Mouse (Mus musculus) G1E (cell line): ENCODE measurements around the gene Trim65. TPM values are rescaled to one million over a fixed set of nuclear protein-coding genes. Genes with fewer than 3 reads are reported as not detected.

Experiments used
- ATAC-seq: 2 replicates; pipeline ENCODE4 v1.8.0; 2016; ENCODE audit warnings: mild to moderate bottlenecking; ENCODE audit not compliant: insufficient number of reproducible peaks, poor library complexity, low FRiP score, severe bottlenecking; ENCODE audit errors: extremely low read depth
- DNase-seq: peaks from one replicate; pipeline ENCODE4 v3.0.0; 2012; ENCODE audit warnings: low spot score
- H3K27me3 ChIP-seq: 2 replicates; pipeline ENCODE4 v1.6.1; 2012; ENCODE audit warnings: mild to moderate bottlenecking, low read length, inconsistent platforms; ENCODE audit not compliant: insufficient read depth
- H3K36me3 ChIP-seq: replicated peaks from 2 replicates; pipeline ENCODE3; 2012; ENCODE audit warnings: mild to moderate bottlenecking, inconsistent platforms
- H3K4me1 ChIP-seq: 2 replicates; pipeline ENCODE4 v1.6.1; 2012; ENCODE audit warnings: low read depth, low read length, inconsistent platforms, mixed read lengths; ENCODE audit not compliant: insufficient read depth
- H3K4me3 ChIP-seq: 2 replicates; pipeline ENCODE4 v1.5.1; 2012; ENCODE audit warnings: low read depth, mild to moderate bottlenecking, inconsistent platforms, low read length, moderate library complexity, mixed read lengths
- H3K9me3 ChIP-seq: replicated peaks from 2 replicates; pipeline ENCODE4 v1.6.1; 2012; ENCODE audit warnings: inconsistent platforms
- CTCF ChIP-seq: IDR thresholded peaks from 2 replicates; pipeline ENCODE4 v1.5.1; 2012; ENCODE audit warnings: low read depth, low read length, inconsistent platforms, mixed read lengths
- GATA1 ChIP-seq: IDR thresholded peaks from 2 replicates; pipeline ENCODE4 v1.6.1; 2012; ENCODE audit warnings: borderline replicate concordance, low read length, inconsistent platforms, mixed read lengths
- GATA2 ChIP-seq: IDR thresholded peaks from 2 replicates; pipeline ENCODE4 v1.6.1; 2012; ENCODE audit warnings: low read depth, low read length, inconsistent platforms, borderline replicate concordance
- POLR2AphosphoS5 ChIP-seq: IDR thresholded peaks from 2 replicates; pipeline ENCODE4 v1.6.1; 2012; ENCODE audit warnings: low read depth, low read length, inconsistent platforms; ENCODE audit not compliant: insufficient replicate concordance
- TAL1 ChIP-seq: conservative IDR thresholded peaks from 2 replicates; pipeline ENCODE4 v1.6.1; 2012; ENCODE audit warnings: low read depth, low read length, inconsistent platforms, mixed read lengths
- polyA plus RNA-seq: library from polyadenylated mRNA; stranded (reverse); fragments of >175 nt; gene quantifications from 2 replicates; pipeline ENCODE4 v1.2.3, GENCODE M21; 2012
- total RNA-seq, 2 experiments: library from RNA; stranded (forward) in 1 of 2; stranded (reverse) in 1 of 2; fragments of 200-1000 nt in 1 of 2; fragments of >200 nt in 1 of 2; fragmentation: Nextera tagmentation in 1 of 2; gene quantifications; 2 replicates each; pipeline ENCODE4 v1.2.3; 2014 to 2017

Gene Trim65
- total and polyA plus RNA-seq, 3 experiments = 0.05 TPM; not detected in 2

DNA sequence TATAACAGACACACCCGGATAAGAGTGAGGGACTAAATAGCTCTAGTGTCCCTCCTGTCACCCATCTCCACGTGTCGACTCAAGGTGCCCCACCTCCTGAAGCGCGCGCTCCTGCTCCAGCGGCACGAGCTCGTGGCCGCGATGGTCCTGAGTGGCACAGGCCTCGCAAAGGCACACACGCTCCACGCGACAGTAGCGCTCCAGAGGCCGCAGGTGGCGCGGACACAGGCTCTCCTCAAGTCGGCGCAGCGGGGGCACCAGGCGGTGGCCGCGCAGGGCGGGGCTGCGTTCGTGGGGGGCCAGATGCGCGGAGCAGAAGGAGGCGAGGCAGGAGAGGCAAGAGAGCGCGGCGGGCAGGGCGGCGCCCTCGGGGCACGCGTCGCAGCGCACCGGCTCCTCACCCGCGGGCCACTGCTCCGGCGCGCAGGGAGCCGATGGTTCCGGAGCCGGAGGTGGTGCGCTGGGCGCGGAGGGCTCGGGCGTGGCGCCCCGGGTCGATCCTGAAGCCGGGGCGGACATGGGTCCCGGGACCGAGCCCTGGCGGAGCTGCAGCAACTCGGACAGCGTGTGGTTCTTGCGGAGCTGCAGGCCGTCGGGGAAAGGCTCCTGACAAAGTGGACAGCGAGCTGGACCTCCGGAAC lies 21.4 kb downstream of the Trim65 start:
- Histone ChIP-seq H3K36me3 (no peaks in the 10 kb centered on the region), H3K9me3 (peaks cover 29% of the 10 kb centered on the region), H3K4me3 (peak overlapping the region; percentile 15; the same call in 1 of the 2 replicates), H3K4me1 (peaks cover 34% of the 10 kb centered on the region), H3K27me3 (peaks cover 57% of the 10 kb centered on the region)
- DNase-seq (no peak), ATAC-seq (no peak)
- TF ChIP-seq GATA1 = no peak
- no peak for TF ChIP-seq POLR2AphosphoS5
- no peak for TF ChIP-seq GATA2

DNA sequence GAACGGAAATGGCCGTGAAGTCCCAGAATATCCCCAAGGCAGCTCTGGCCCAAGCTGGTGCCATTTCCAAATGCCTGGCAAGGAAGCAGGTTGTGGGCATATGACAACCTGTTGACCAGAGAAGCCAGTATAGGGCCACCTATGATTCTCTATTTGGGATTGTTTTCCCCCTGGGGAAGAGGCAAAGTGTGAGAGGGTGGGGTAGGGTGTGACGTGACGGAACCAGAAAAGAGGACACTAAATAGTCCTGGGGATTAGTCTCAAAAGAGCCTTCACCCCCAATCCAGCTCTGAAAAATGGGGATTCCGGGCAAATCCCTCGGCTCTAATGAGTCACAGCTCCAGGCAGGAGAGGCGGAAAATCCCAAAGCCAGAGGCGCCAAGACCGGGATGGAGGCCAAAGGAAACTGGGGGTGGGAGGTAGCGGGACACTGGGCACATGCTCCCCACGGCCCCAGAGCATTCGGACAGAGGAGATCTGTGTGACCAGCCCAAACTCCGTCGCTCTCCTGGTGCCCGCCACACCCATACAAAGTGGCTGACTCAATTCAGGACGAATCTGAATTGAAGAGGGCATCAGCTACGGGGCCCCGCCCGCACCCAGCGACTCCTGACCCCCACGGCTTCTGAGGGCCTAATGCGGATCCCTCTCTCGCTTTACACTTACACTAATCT lies 22.3 kb downstream of the Trim65 start:
- DNase-seq = no peak
- Histone ChIP-seq H3K4me3 (no peak overlapping the region), H3K9me3 (peaks cover 29% of the 10 kb centered on the region), H3K36me3 (no peaks in the 10 kb centered on the region), H3K27me3 (peaks cover 51% of the 10 kb centered on the region), H3K4me1 (peaks cover 40% of the 10 kb centered on the region)
- ATAC-seq = no peak
- TF ChIP-seq CTCF (no peak), POLR2AphosphoS5 (no peak), GATA1 (no peak), TAL1 (no peak), GATA2 (no peak)

DNA sequence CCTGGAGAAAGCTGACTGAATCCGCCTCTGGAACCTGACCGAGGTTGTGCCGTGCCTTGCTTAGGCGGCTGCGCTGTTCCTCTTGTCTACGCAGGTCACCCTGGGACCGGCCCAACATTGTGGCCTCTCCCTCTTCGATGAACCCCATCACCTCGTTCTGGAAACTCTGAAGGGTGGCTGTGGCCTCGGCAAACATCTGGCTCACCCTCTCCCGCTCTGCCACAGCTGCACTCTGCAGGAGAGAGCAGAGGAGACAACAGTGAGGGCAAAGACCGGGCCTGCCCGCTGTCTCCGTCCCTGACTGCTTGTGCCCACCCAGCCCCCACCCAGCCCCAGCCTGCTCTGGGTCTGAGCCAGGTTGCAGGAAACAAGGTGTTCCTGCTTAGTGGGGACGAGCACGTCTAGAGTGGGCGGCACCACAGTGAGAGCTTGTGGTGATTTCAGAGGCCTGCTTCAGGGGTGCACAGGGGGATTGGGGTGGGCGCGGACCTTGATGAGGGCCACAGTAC lies 23.1 kb downstream of the Trim65 start:
- DNase-seq (no peak), ATAC-seq (no peak)
- H3K9me3 ChIP-seq = peaks cover 29% of the 10 kb centered on the region
- no peak overlapping the region for H3K4me3 ChIP-seq
- TF ChIP-seq GATA2 = no peak
- TF ChIP-seq CTCF = no peak
- no peak for TF ChIP-seq POLR2AphosphoS5
- TF ChIP-seq TAL1 = no peak
- TF ChIP-seq GATA1 = no peak
- no peaks in the 10 kb centered on the region for H3K36me3 ChIP-seq
- peaks cover 47% of the 10 kb centered on the region for H3K27me3 ChIP-seq
- peaks cover 47% of the 10 kb centered on the region for H3K4me1 ChIP-seq

DNA sequence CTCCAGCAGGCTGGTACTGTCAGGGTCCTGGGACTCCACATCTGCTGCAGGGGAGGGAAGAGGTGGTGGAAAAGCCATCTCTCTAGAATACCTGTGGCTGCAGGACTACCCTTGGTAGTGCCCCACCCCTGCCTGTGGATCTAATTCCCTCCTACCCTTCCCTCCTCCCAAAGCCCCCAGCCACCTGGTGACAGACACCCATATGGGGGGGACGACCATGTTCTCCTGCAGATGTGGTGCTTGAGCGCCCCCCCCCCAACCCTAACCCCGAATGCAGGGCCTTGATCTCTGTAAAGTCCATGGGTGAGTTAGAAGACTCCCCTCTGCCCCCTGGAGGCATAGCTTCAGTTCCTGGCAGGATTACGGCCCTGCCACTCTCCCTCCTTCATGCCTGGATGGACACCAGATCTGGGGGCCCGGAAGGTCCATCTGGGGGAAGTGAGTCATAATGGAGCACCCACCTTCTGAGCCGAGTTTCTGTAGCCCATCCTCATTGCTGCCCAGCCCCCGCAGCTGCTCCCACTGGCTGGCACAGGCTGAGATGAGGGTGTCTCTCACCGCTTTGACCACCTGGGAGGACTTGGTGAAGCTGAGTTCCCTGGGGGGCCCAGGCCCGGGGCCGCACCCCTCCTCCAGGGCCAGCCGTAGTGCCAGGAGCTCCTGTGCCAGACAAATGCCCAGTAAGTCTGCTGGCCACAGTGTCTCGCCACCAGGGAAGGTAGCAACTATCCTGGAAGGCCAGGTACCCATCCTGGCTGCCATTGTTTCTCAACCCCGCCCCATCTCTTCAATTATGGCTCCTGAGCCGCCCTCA lies 23.8 kb downstream of the Trim65 start:
- Histone ChIP-seq H3K4me1 (peaks cover 53% of the 10 kb centered on the region), H3K9me3 (peaks cover 29% of the 10 kb centered on the region), H3K4me3 (no peak overlapping the region), H3K36me3 (no peaks in the 10 kb centered on the region), H3K27me3 (peaks cover 44% of the 10 kb centered on the region)
- no peak for DNase-seq
- TF ChIP-seq GATA2 (no peak), CTCF (no peak), TAL1 (no peak), GATA1 (no peak), POLR2AphosphoS5 (no peak)
- ATAC-seq = no peak

DNA sequence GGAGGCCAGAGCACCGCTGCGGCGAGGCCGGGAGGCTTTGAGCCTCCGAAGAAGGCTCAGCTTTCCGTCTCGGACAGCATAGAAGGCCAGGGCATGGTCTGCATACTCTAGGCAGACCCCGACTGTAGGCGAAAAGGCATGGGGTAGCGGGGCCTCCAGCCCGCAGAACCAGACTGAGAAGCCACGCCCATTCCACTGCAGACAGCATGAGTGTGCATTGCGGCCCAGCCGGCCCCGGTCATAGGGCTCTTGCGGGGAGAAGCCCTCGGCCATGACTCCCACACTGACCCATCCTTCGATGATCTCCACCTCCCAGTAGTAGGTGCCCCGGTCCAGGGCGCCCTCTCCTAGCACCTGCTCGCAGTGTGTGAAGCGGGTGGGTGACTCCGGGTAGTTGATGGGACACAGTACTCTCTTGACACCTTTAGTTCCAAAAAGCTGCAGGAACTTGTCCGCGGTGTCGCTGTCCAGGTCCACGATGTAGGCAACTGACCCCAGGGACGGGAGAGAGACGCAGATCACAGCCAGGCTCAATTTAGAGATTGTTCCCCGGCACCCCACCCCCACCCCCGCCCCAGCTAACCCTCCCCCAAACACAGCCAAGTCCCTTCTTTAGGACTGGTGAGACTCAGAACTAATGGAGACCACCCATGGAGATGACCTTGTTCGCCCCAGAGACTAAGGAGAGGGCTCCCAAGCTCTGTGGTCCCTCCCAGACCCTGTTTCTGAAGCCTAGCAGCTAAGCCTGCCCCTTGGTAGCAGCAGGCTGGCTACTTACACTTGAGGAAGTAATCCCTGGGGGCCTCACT lies 24.6 kb downstream of the Trim65 start:
- peaks cover 35% of the 10 kb centered on the region for H3K27me3 ChIP-seq
- H3K9me3 ChIP-seq = peaks cover 27% of the 10 kb centered on the region
- no peaks in the 10 kb centered on the region for H3K36me3 ChIP-seq
- H3K4me1 ChIP-seq = peaks cover 61% of the 10 kb centered on the region
- no peak for TF ChIP-seq CTCF
- no peak for TF ChIP-seq GATA1
- TF ChIP-seq GATA2 = no peak
- no peak for TF ChIP-seq POLR2AphosphoS5
- peak overlapping the region; percentile 62; the same call in 1 of the 2 replicates for H3K4me3 ChIP-seq
- no peak for DNase-seq
- ATAC-seq = peak; percentile 38; the same call in 1 of the 2 replicates
